Mouse (Mus musculus) heart, adult 2 months (tissue): Measurements from ENCODE around the gene 1700020L24Rik. TPM values are rescaled to one million over a fixed set of nuclear protein-coding genes. Genes with fewer than 3 reads are reported as not detected.
A peak's percentile ranks its signal among the peaks of the same experiment; 100 is the strongest.

ENCODE experiments used
- DNase-seq, 2 experiments: peaks; one replicate each; pipeline ENCODE4 v3.0.0; 2021
- H3K27ac ChIP-seq: fragments of 200-600 bp; 2 replicates; pipeline ENCODE4 v1.8.1; 2022
- H3K27me3 ChIP-seq: fragments of 200-500 bp; 2 replicates; pipeline ENCODE4 v1.6.1; 2012; ENCODE audit warnings: mild to moderate bottlenecking, low read length, inconsistent platforms, mixed read lengths; ENCODE audit not compliant: control insufficient read depth, insufficient read depth
- H3K36me3 ChIP-seq: fragments of 200-500 bp; 2 replicates; pipeline ENCODE4 v1.6.1; 2012; ENCODE audit warnings: low read length, inconsistent platforms; ENCODE audit not compliant: control insufficient read depth, insufficient read depth
- H3K4me1 ChIP-seq: fragments of 200-500 bp; 2 replicates; pipeline ENCODE4 v1.6.1; 2011; ENCODE audit warnings: low read length; ENCODE audit not compliant: control insufficient read depth, insufficient read depth
- H3K4me3 ChIP-seq: fragments of 200-600 bp; 2 replicates; pipeline ENCODE4 v1.8.1; 2022
- H3K79me2 ChIP-seq: fragments of 200-500 bp; replicated peaks from 2 replicates; pipeline ENCODE4 v1.6.1; 2012; ENCODE audit warnings: mild to moderate bottlenecking, inconsistent platforms, low read length, moderate library complexity, mixed read lengths; ENCODE audit not compliant: control insufficient read depth, insufficient read depth
- H3K9ac ChIP-seq: fragments of 200-500 bp; 2 replicates; pipeline ENCODE4 v1.6.1; 2012; ENCODE audit warnings: low read depth, mild to moderate bottlenecking, control low read depth, inconsistent platforms, low read length, mixed read lengths
- CTCF ChIP-seq: fragments of 200-600 bp; IDR thresholded peaks from 2 replicates; pipeline ENCODE4 v1.8.1; 2022; ENCODE audit warnings: antibody characterized with exemption, mild to moderate bottlenecking, moderate library complexity
- EP300 ChIP-seq: fragments of 200-500 bp; IDR thresholded peaks from 2 replicates; pipeline ENCODE4 v1.6.1; 2011; ENCODE audit warnings: low read depth, low read length, control low read depth; ENCODE audit not compliant: insufficient read depth
- POLR2A ChIP-seq: fragments of 200-500 bp; IDR thresholded peaks from 2 replicates; pipeline ENCODE4 v1.6.1; 2011; ENCODE audit warnings: mild to moderate bottlenecking, low read depth, low read length, control low read depth; ENCODE audit not compliant: insufficient read depth
- WGBS: fragments of 180-500 bp; shearing (Covaris S2); methylation state at CpG from one replicate; pipeline ENCODE4 v1.1.7; 2018; 5-methylcytosine and 5-hydroxymethylcytosine counted together
- intact Hi-C: fragments of 180-260 bp; cut with DNase I; formaldehyde crosslinking; loops from one replicate; pipeline ENCODE4 v1.15.1; 2025
- polyA plus RNA-seq: library from polyadenylated mRNA; depleted of rRNA; stranded (reverse); fragments of >200 nt; gene quantifications from 2 replicates; pipeline ENCODE4 v1.2.3, GENCODE M21; 2012
- total RNA-seq, 2 experiments: library from RNA; stranded (reverse); gene quantifications; 2 replicates each; pipeline ENCODE4 v1.2.3; 2021

Gene 1700020L24Rik
- total and polyA plus RNA-seq, 3 experiments, result 0.27 TPM; not detected in 2

DNA sequence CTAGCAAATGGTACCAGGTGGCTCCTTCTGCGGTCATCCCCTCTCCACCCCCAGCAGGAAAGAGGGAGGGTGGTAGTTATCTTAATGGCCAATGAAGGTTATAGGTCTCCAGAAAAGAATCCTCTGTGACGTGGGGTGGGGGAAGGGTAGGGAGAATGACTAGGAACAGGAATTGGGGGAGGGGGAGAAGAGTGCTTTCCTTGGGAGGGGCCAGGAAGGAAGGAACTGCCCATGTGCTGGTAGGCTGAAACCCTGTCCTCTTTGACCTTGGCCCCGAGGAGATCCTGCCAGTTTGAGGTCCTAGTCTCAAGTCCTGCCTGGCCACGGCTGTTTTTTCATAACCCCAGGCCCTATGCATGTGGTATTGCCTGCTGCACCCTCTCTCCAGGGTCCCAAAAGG, 11.8 kb downstream of the 1700020L24Rik start:
- DNase-seq, result no peak
- Histone ChIP-seq H3K4me3 (no peak overlapping the region), H3K27ac (no peak overlapping the region), H3K4me1 (peaks cover 24% of the 10 kb centered on the region), H3K79me2 (no peaks in the 10 kb centered on the region), H3K36me3 (peaks cover 2% of the 10 kb centered on the region; the same call in 1 of the 2 replicates), H3K9ac (no peak overlapping the region), H3K27me3 (no peaks in the 10 kb centered on the region; the same call in 1 of the 2 replicates)
- WGBS, result 43% methylated on average over 4 of the region's 4 CpGs
- intact Hi-C loops, result no loop called here
- no peak for TF ChIP-seq CTCF
- TF ChIP-seq EP300, result no peak
- no peak for TF ChIP-seq POLR2A

- H3K4me3 ChIP-seq, result no peak overlapping the region
- intact Hi-C loops, result no loop called here
- no peaks in the 10 kb centered on the region for H3K79me2 ChIP-seq
- no peaks in the 10 kb centered on the region for H3K27me3 ChIP-seq
- TF ChIP-seq CTCF, result no peak
- no peak for TF ChIP-seq POLR2A
- TF ChIP-seq EP300, result no peak
- H3K27ac ChIP-seq, result no peak overlapping the region
- peaks cover 30% of the 10 kb centered on the region for H3K4me1 ChIP-seq
- no peak for DNase-seq
- no peak overlapping the region for H3K9ac ChIP-seq
- H3K36me3 ChIP-seq, result peaks cover 3% of the 10 kb centered on the region; the same call in 1 of the 2 replicates
- WGBS, result 11% methylated on average over 1 of the region's 1 CpGs
Observed at GRCm38 (mm10) chr11:83450550-83450949, 13.1 kb downstream of the 1700020L24Rik start.

DNA sequence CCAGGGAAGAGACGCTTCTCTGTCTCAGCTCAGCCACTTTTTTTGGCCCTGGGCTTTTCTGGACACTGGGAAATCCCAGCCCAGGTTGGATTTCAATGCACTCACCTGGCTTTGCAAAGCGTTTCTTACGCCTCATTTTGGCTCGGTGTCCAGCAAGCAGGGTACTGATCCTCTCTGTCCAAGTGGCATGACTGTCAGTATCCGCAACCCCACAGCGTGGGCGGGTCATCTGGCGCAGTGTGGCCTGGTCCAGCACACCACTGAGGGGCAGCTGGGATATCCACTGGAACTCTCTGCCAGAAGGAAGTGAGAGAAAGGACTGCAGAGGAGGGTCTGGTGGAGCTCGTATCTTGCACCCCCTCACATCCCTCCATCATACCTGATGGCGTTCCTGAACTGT, 13.8 kb downstream of the 1700020L24Rik start:
- peaks cover 31% of the 10 kb centered on the region for H3K4me1 ChIP-seq
- no peak overlapping the region for H3K4me3 ChIP-seq
- H3K9ac ChIP-seq, result no peak overlapping the region
- no peak for TF ChIP-seq EP300
- no peak for TF ChIP-seq CTCF
- H3K79me2 ChIP-seq, result no peaks in the 10 kb centered on the region
- 95% methylated on average over 10 of the region's 10 CpGs for WGBS
- no peak overlapping the region for H3K27ac ChIP-seq
- H3K36me3 ChIP-seq, result peaks cover 3% of the 10 kb centered on the region; the same call in 1 of the 2 replicates
- intact Hi-C loops, result no loop called here
- no peak for DNase-seq
- H3K27me3 ChIP-seq, result no peaks in the 10 kb centered on the region

- no peaks in the 10 kb centered on the region for H3K27me3 ChIP-seq
- TF ChIP-seq POLR2A (no peak), EP300 (no peak), CTCF (no peak)
- peaks cover 3% of the 10 kb centered on the region; the same call in 1 of the 2 replicates for H3K36me3 ChIP-seq
- 4% methylated on average over 4 of the region's 4 CpGs for WGBS
- peak overlapping the region; percentile 30; the same call in 1 of the 2 replicates for H3K27ac ChIP-seq
- no peak overlapping the region; the same call in 1 of the 2 replicates for H3K9ac ChIP-seq
- H3K4me3 ChIP-seq, result no peak overlapping the region
- intact Hi-C loops, result no loop called here
- H3K79me2 ChIP-seq, result no peaks in the 10 kb centered on the region
- DNase-seq, result peak; percentile 55 to 60
- peaks cover 15% of the 10 kb centered on the region for H3K4me1 ChIP-seq
Observed at GRCm38 (mm10) chr11:83454548-83454947, 17.1 kb downstream of the 1700020L24Rik start.

- no peak for DNase-seq
- no peaks in the 10 kb centered on the region for H3K79me2 ChIP-seq
- no peak overlapping the region for H3K9ac ChIP-seq
- H3K27me3 ChIP-seq, result no peaks in the 10 kb centered on the region
- TF ChIP-seq CTCF (no peak), POLR2A (no peak), EP300 (no peak)
- 62% methylated on average over 3 of the region's 3 CpGs for WGBS
- peak overlapping the region; percentile 20; the same call in 1 of the 2 replicates for H3K27ac ChIP-seq
- H3K36me3 ChIP-seq, result peaks cover 3% of the 10 kb centered on the region; the same call in 1 of the 2 replicates
- peaks cover 15% of the 10 kb centered on the region for H3K4me1 ChIP-seq
- intact Hi-C loops, result no loop called here
- no peak overlapping the region for H3K4me3 ChIP-seq
Observed at GRCm38 (mm10) chr11:83455608-83456007, 18.1 kb downstream of the 1700020L24Rik start.

DNA sequence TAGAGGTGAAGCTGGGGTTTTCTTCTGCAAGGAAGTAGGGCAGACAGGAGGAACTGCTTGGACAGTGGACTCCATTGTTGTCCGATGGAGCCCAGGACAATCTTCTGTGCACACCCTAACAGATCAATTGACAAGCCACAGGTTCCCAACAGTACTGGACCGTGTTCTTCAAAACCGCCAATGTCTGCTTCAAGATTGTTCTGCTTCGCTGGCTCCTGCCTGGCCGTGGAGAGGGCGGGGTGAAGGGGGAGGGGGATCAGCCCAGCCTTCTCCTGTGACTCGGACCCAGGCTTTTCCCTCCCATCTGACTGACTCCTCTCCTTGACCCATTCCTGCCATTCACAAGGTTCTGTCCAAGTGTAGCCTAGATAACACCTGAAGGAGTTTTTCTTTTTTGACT, 19.8 kb downstream of the 1700020L24Rik start:
- H3K79me2 ChIP-seq, result no peaks in the 10 kb centered on the region
- intact Hi-C loops, result no loop called here
- TF ChIP-seq CTCF (no peak), EP300 (no peak), POLR2A (no peak)
- no peak overlapping the region; the same call in 1 of the 2 replicates for H3K27ac ChIP-seq
- H3K9ac ChIP-seq, result no peak overlapping the region
- no peak for DNase-seq
- H3K36me3 ChIP-seq, result peaks cover 3% of the 10 kb centered on the region; the same call in 1 of the 2 replicates
- peaks cover 17% of the 10 kb centered on the region for H3K4me1 ChIP-seq
- 75% methylated on average over 7 of the region's 7 CpGs for WGBS
- H3K4me3 ChIP-seq, result no peak overlapping the region
- no peaks in the 10 kb centered on the region for H3K27me3 ChIP-seq
